Mouse (Mus musculus): ENCODE results near the gene Gng2. TPM values are rescaled to one million over a fixed set of nuclear protein-coding genes. Genes with fewer than 3 reads are reported as not detected.

The Gng2 gene
- total and polyA plus RNA-seq, 2 experiments from 2014 or later, result 374 to 419 TPM

DNA sequence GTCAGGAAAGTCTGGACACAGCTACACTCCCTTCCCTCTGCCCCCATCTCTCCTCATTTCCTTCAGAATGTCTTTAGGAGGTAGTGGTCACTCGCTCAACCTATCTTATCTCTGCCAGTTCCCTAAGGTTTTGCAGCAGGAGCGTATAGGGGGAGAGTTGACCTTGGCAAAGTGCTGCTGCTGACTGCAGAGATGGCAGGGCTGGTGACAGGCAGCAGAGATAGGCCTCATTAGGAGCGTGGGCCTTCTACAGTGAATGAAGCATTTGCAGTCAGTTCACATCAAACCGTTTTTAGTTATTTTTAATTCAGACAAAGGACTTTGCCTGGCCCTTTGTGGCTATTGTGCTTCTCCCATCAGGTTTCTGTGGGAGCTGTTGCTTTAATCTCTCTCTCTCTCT lies 35.1 kb downstream of the Gng2 start:
- ATAC-seq (ENCODE audit: low FRiP score) (no peak; the same call in 1 of the 2 replicates), DNase-seq (ENCODE audit: low spot score) (peak; percentile 15)
- Histone ChIP-seq H3K9ac (replicated peaks; ENCODE audit: low read length, poor library complexity, severe bottlenecking) (no peak overlapping the region; the same call in 1 of the 2 replicates), H3K4me2 (ENCODE audit: low read depth, low read length, poor library complexity, severe bottlenecking) (no peak overlapping the region), H3K4me1 (ENCODE audit: insufficient read depth, low read length) (no peaks in the 10 kb centered on the region), H3K36me3 (ENCODE audit: insufficient read depth, low read length) (no peaks in the 10 kb centered on the region; the same call in 1 of the 2 replicates), H3K4me3 (ENCODE audit: low read depth, low read length) (no peak overlapping the region), H3K27ac (ENCODE audit: low read depth, low read length) (no peak overlapping the region), H3K9me3 (ENCODE audit: low read length) (no peaks in the 10 kb centered on the region), H3K27me3 (ENCODE audit: insufficient read depth, low read length) (no peaks in the 10 kb centered on the region)
- 26% methylated on average over 4 of the region's 4 CpGs for WGBS
- TF ChIP-seq CTCF (IDR thresholded peaks at IDR 0.05), result no peak

DNA sequence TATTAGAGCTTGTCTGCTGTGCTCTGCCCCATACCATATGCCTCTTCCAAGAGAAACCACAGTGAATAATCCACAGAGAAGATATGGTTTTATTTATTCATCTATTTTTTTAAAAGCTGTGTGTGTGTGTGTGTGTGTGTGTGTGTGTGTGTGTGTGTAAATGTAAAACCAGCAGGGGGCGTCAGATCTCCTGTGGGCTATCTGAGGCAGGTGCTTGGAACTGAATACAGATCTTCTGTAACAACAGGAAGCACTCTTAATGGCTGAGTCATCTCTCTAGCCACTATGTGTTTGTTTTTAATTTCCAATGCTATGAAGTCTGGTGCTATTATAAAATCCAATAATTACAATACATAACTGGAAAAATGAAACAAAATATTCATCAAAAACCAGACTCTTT lies 37.4 kb downstream of the Gng2 start:
- Histone ChIP-seq H3K36me3 (ENCODE audit: insufficient read depth, low read length) (no peaks in the 10 kb centered on the region), H3K4me3 (ENCODE audit: low read depth, low read length) (no peak overlapping the region), H3K27ac (ENCODE audit: low read depth, low read length) (no peak overlapping the region), H3K9me3 (ENCODE audit: low read length) (no peaks in the 10 kb centered on the region), H3K9ac (replicated peaks; ENCODE audit: low read length, poor library complexity, severe bottlenecking) (no peak overlapping the region), H3K4me2 (ENCODE audit: low read depth, low read length, poor library complexity, severe bottlenecking) (no peak overlapping the region), H3K4me1 (ENCODE audit: insufficient read depth, low read length) (no peaks in the 10 kb centered on the region), H3K27me3 (ENCODE audit: insufficient read depth, low read length) (no peaks in the 10 kb centered on the region)
- TF ChIP-seq CTCF (IDR thresholded peaks at IDR 0.05), result peak; percentile 19
- DNase-seq (ENCODE audit: low spot score) (no peak), ATAC-seq (ENCODE audit: low FRiP score) (no peak)
- 86% methylated on average over 1 of the region's 1 CpGs for WGBS

DNA sequence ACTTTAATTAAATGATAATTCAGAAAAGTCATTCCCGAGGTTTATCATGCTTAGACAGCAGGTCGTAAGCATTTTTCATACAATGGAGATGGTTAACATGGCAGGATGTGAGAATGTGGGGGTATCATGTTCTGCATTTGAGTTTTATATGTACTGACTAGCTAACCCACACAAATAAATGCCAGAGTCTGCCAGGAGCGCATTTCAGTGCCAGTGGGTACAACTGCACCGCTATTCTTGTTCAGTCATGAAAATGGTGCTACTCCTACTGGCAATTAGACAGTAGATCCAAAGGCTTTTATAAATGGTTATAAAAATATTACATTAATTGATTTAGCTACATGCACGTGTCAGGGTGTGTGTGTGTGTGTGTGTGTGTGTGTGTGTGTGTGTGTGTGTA lies 38.9 kb downstream of the Gng2 start:
- no peak for DNase-seq (ENCODE audit: low spot score)
- Histone ChIP-seq H3K9ac (replicated peaks; ENCODE audit: low read length, poor library complexity, severe bottlenecking) (no peak overlapping the region), H3K4me2 (ENCODE audit: low read depth, low read length, poor library complexity, severe bottlenecking) (no peak overlapping the region), H3K4me3 (ENCODE audit: low read depth, low read length) (no peak overlapping the region), H3K27me3 (ENCODE audit: insufficient read depth, low read length) (no peaks in the 10 kb centered on the region), H3K27ac (ENCODE audit: low read depth, low read length) (no peak overlapping the region), H3K36me3 (ENCODE audit: insufficient read depth, low read length) (no peaks in the 10 kb centered on the region), H3K9me3 (ENCODE audit: low read length) (no peaks in the 10 kb centered on the region), H3K4me1 (ENCODE audit: insufficient read depth, low read length) (no peaks in the 10 kb centered on the region)
- no peak for TF ChIP-seq CTCF (IDR thresholded peaks at IDR 0.05)
- no peak for ATAC-seq (ENCODE audit: low FRiP score)
- 71% methylated on average over 5 of the region's 5 CpGs for WGBS

DNA sequence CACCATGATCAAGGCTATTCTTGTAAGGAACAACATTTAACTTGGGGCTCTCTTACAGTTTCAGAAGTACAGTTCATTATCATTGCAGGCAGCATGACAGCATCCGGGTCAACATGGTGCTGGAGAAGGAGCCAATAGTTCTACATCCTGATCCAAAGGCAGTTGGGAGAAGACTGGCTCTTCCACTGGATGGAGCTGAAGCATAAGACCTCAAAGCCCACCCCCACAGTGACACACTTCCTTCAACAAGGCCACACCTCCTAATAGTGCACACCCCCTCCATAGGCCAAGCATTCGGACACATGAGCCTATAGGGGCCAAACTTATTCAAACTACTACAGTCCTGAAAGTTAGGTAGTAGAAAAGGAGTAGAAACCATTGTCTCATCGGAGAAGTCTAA lies 42.3 kb downstream of the Gng2 start:
- WGBS, result 95% methylated on average over 3 of the region's 3 CpGs
- no peaks in the 10 kb centered on the region for H3K9me3 ChIP-seq (ENCODE audit: low read length)
- H3K27me3 ChIP-seq (ENCODE audit: insufficient read depth, low read length), result no peaks in the 10 kb centered on the region
- no peak for ATAC-seq (ENCODE audit: low FRiP score)
- no peak overlapping the region for H3K9ac ChIP-seq (replicated peaks; ENCODE audit: low read length, poor library complexity, severe bottlenecking)
- H3K36me3 ChIP-seq (ENCODE audit: insufficient read depth, low read length), result no peaks in the 10 kb centered on the region
- TF ChIP-seq CTCF (IDR thresholded peaks at IDR 0.05), result no peak
- no peak overlapping the region for H3K4me2 ChIP-seq (ENCODE audit: low read depth, low read length, poor library complexity, severe bottlenecking)
- no peak overlapping the region for H3K27ac ChIP-seq (ENCODE audit: low read depth, low read length)
- no peak for DNase-seq (ENCODE audit: low spot score)
- no peak overlapping the region for H3K4me3 ChIP-seq (ENCODE audit: low read depth, low read length)
- H3K4me1 ChIP-seq (ENCODE audit: insufficient read depth, low read length), result no peaks in the 10 kb centered on the region

DNA sequence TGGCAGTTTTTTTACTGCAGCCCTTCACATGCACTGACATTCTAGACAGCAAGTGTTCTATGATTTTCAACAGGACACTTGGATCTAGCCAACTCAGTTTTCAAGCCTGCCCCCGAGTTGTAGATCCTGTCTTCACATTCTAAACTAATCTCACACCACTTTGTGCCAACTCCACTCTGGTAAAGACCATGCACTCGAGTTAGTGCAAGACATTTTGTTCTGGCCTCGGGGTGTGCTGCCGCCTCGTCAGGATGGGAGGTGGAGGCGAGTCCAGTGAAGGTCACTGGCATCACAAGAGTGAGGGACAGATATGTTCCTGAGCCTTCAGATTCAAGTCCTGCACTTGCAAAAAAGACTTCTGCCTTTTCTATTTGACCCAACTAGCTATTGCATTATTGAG lies 44.1 kb downstream of the Gng2 start:
- Histone ChIP-seq H3K27ac (ENCODE audit: low read depth, low read length) (peak overlapping the region; percentile 32; the same call in 1 of the 2 replicates), H3K9me3 (ENCODE audit: low read length) (no peaks in the 10 kb centered on the region), H3K27me3 (ENCODE audit: insufficient read depth, low read length) (no peaks in the 10 kb centered on the region), H3K9ac (replicated peaks; ENCODE audit: low read length, poor library complexity, severe bottlenecking) (no peak overlapping the region), H3K4me2 (ENCODE audit: low read depth, low read length, poor library complexity, severe bottlenecking) (no peak overlapping the region), H3K4me3 (ENCODE audit: low read depth, low read length) (no peak overlapping the region), H3K36me3 (ENCODE audit: insufficient read depth, low read length) (no peaks in the 10 kb centered on the region), H3K4me1 (ENCODE audit: insufficient read depth, low read length) (no peaks in the 10 kb centered on the region)
- no peak for TF ChIP-seq CTCF (IDR thresholded peaks at IDR 0.05)
- 69% methylated on average over 6 of the region's 6 CpGs for WGBS
- DNase-seq (ENCODE audit: low spot score) (no peak), ATAC-seq (ENCODE audit: low FRiP score) (no peak)

DNA sequence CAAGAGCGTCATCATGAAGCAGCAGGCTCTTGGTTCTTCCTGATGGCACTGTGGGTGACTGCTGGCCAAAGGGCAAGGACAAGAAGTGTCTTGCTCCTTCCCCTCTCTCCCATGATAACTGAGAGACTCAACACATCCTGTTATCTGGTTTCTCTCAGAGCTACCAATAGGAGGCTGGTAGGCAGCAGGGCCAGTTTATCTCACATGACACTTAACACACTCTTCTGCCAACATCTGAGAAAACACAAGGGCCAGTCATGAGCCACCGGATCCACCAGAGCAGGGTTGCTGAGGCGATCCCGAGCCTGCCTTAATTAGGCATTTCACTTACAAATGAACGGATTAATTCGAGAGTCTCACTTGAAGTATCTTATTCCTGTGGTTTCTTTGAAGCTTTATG lies 49.5 kb downstream of the Gng2 start:
- Histone ChIP-seq H3K4me3 (ENCODE audit: low read depth, low read length) (no peak overlapping the region), H3K27me3 (ENCODE audit: insufficient read depth, low read length) (no peaks in the 10 kb centered on the region), H3K4me2 (ENCODE audit: low read depth, low read length, poor library complexity, severe bottlenecking) (no peak overlapping the region), H3K9ac (replicated peaks; ENCODE audit: low read length, poor library complexity, severe bottlenecking) (no peak overlapping the region), H3K9me3 (ENCODE audit: low read length) (no peaks in the 10 kb centered on the region), H3K36me3 (ENCODE audit: insufficient read depth, low read length) (no peaks in the 10 kb centered on the region), H3K4me1 (ENCODE audit: insufficient read depth, low read length) (peaks cover 4% of the 10 kb centered on the region; the same call in 1 of the 2 replicates), H3K27ac (ENCODE audit: low read depth, low read length) (no peak overlapping the region)
- TF ChIP-seq CTCF (IDR thresholded peaks at IDR 0.05), result no peak
- peak; percentile 28 for DNase-seq (ENCODE audit: low spot score)
- 17% methylated on average over 6 of the region's 6 CpGs for WGBS
- no peak for ATAC-seq (ENCODE audit: low FRiP score)

Measured in midbrain, postnatal 0 days (tissue).